Mouse (Mus musculus) urinary bladder, postnatal 14 days (tissue): ENCODE measurements around the gene Ncam1.

Experiments used
- DNase-seq: peaks from one replicate; pipeline ENCODE4 v3.0.0; 2021; ENCODE audit warnings: low spot score

Ncam1 gene

GRCm38 (mm10) chr9:49621691-49622090, 177.0 kb downstream of the Ncam1 start:
- DNase-seq = no peak

GRCm38 (mm10) chr9:49618699-49619392, 179.9 kb downstream of the Ncam1 start:
- DNase-seq = no peak

- no peak for DNase-seq
Observed at GRCm38 (mm10) chr9:49618266-49618665, 180.5 kb downstream of the Ncam1 start.

GRCm38 (mm10) chr9:49617216-49617615, 181.5 kb downstream of the Ncam1 start:
- DNase-seq = peak; percentile 15

- DNase-seq = no peak
Observed at GRCm38 (mm10) chr9:49612387-49612786, 186.3 kb downstream of the Ncam1 start.

- DNase-seq = no peak
Observed at GRCm38 (mm10) chr9:49608191-49608590, 190.5 kb downstream of the Ncam1 start.

- DNase-seq = no peak
Observed at GRCm38 (mm10) chr9:49606717-49607116, 192.0 kb downstream of the Ncam1 start.

GRCm38 (mm10) chr9:49606317-49606716, 192.4 kb downstream of the Ncam1 start:
- no peak for DNase-seq

- DNase-seq = no peak
Observed at GRCm38 (mm10) chr9:49605791-49606190, 192.9 kb downstream of the Ncam1 start.

- DNase-seq = no peak
Observed at GRCm38 (mm10) chr9:49605351-49605750, 193.4 kb downstream of the Ncam1 start.

GRCm38 (mm10) chr9:49601215-49601614, 197.5 kb downstream of the Ncam1 start:
- no peak for DNase-seq

GRCm38 (mm10) chr9:49595635-49596348, 202.9 kb downstream of the Ncam1 start:
- DNase-seq = no peak

GRCm38 (mm10) chr9:49594876-49595634, 203.7 kb downstream of the Ncam1 start:
- DNase-seq = no peak

- peak; percentile 18 for DNase-seq
Observed at GRCm38 (mm10) chr9:49593951-49594536, 204.7 kb downstream of the Ncam1 start.

GRCm38 (mm10) chr9:49592006-49592405, 206.7 kb downstream of the Ncam1 start:
- DNase-seq = no peak

GRCm38 (mm10) chr9:49590261-49590660, 208.5 kb downstream of the Ncam1 start:
- DNase-seq = no peak

- DNase-seq = no peak
Observed at GRCm38 (mm10) chr9:49577136-49577535, 221.6 kb downstream of the Ncam1 start.

GRCm38 (mm10) chr9:49571695-49572510, 226.8 kb downstream of the Ncam1 start:
- no peak for DNase-seq

- no peak for DNase-seq
Observed at GRCm38 (mm10) chr9:49570731-49571694, 227.7 kb downstream of the Ncam1 start.

- no peak for DNase-seq
Observed at GRCm38 (mm10) chr9:49570033-49570660, 228.6 kb downstream of the Ncam1 start.
